Mouse (Mus musculus) spleen, adult 12 weeks (tissue): ENCODE measurements around the gene Cd160.

Experiments used
- DNase-seq: peaks from one replicate; pipeline ENCODE4 v3.0.0; 2022; ENCODE audit warnings: low spot score

The Cd160 gene

GRCm38 (mm10) chr3:96828984-96829383 lies at the start of gene Cd160, which contains the start of gene Pdzk1:
Gene Cd160, minus strand, starts transcription at chr3:96829351.
Gene Pdzk1, plus strand, starts transcription at chr3:96829284.
- no peak for DNase-seq

DNA sequence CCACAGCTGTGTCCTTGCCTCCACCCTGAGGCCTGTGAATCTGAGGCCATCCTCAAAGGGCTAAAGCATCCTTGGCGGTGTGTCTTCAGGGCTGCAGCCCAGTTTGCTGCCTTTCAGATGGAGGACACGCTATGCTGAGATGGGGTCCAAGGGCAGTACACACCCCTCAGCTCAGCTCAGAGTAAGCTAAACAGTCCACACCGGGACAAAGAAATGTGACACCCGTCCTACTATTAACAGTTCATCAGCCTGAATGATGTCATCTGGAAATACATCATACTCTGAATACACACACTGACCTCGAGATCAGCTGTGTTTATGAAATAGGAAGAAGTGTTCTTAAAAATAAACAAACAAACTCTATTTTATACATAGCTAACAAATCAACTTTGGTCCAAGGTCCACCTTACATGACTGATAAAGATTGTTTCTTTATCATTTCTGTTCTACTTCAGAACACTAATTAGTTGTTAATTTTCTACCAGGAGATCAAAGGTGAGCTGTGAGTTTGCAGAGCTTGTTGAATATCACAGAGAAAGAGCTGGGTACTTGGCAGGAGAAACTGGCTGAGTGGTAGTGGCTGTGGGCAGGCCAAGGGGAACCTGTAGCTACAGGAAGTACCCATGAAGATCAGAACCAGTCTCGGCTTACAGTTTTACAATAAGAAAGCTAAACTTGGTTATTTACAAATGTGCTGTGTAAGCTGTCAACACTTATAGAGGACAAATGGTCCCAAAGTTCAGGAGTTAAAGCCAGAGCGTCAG lies 45.8 kb upstream of the Cd160 start:
- DNase-seq: no peak

- DNase-seq: no peak
Observed at GRCm38 (mm10) chr3:96872501-96872900, 43.4 kb upstream of the Cd160 start.

GRCm38 (mm10) chr3:96871070-96871469 lies 41.9 kb upstream of the Cd160 start:
- no peak for DNase-seq

DNA sequence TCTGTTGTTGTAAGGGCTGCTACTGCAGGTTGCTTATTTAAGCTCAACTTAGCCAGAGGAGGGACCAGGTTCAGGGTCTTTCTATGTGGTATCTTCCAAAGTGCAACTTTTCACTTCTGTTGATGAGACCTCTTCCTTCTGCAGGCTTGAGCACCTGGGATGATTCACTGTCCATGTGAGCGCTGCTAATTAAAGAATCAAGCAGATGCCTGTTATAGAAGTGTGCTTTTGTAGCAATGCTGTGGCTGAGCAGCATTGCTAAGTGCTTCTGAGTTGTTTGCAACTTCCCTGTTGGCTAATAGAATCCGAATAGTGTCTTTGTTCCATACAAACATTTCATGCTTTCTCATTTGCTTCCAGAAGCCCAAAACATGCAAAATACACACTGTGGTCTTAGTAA lies 41.1 kb upstream of the Cd160 start:
- no peak for DNase-seq

GRCm38 (mm10) chr3:96869091-96869490 lies 39.9 kb upstream of the Cd160 start:
- DNase-seq: no peak

- DNase-seq: no peak
Observed at GRCm38 (mm10) chr3:96868566-96868965, 39.4 kb upstream of the Cd160 start.

DNA sequence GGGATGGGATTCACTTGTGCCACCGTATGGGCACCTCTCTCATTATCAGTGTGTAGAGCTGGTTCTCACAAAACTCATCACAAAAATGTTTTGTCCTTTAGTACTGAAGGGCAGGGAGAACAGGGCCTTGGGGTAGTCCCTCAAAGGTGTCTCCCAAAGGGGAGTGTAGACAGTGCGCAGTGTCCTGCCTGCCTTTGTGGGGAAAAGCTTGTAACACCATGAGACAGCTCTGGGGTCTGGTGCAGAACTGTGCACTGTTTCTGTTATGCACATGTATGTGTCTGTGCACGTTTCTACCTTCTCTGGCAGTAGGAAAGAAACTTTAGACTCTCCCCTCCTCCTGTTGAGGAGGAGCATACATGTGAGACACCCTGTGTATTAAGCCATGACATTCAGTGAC lies 38.7 kb upstream of the Cd160 start:
- DNase-seq: no peak

GRCm38 (mm10) chr3:96860498-96860897 lies 31.3 kb upstream of the Cd160 start:
- no peak for DNase-seq

DNA sequence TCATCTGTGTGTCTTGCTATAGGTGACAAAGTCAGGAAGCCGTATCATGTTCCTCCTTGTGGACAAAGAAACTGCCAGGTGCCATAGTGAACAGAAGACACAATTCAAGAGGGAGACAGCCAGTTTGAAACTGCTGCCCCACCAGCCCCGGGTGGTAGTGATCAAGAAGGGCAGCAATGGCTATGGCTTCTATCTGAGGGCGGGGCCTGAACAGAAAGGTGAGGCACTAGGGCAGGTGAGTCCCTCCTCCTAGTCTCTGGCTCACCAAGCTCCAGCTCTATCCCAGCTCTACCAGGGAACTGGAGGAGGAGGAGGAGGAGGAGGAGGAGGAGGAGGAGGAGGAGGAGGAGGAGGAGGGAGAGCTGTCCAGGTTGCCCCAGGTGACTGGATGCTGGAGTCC lies 26.7 kb upstream of the Cd160 start:
- no peak for DNase-seq

DNA sequence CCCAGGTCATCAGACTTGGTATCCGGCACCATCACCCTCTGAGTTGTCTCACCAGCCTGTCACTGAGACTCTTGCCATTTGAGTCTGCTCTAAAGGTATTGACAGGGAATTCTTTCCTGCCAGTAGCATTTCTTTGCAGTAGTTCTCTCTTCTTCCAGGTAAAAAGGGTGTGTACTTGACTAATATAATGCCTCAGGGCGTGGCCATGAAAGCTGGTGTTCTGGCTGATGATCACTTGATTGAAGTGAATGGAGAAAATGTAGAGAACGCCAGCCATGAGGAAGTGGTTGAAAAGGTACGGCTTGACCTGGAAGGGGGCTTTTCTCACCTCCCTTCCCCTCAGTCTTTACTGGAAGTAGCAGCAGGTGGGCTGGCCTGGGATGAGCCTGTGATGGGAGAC lies 25.2 kb upstream of the Cd160 start:
- no peak for DNase-seq

DNA sequence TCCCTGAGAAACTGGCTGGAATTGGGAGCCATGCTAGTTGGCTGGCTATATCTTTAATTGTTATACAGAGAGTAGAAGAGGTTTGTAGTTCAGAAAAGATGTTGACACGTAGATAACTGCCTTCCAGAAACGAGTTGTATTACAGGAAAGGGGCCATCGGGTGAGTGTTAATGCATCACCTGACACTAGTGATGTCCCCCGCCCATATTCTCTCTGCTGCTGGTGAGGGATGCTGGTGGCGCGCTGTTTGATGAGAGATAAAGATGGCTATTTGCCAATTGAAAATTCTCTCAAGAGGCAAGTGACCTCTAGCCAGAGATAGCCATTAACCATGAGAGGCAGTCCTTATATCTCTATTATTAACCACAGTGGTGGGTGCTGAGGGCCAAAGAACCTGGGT lies 23.4 kb upstream of the Cd160 start:
- DNase-seq: no peak

- no peak for DNase-seq
Observed at GRCm38 (mm10) chr3:96849168-96849727, 20.1 kb upstream of the Cd160 start.

DNA sequence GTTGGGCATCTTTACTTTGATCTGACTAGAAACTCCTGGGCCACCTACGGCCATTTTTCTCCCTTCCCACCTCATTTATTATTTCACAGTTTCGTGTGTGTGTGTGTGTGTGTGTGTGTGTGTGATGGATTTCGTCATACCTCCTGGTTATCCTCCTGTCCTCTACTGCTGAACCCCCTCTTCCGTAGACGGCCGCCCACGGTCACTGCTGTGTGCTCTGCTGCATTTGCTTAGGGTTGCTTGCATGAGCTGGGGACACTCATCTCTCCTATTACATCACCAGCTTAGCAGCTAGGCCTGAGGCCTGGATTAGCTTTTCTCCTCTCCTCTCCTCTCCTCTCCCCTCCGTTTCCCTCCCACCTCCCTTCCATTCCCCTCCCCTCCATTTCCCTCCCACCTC lies 19.3 kb upstream of the Cd160 start:
- no peak for DNase-seq

GRCm38 (mm10) chr3:96847661-96848060 lies 18.5 kb upstream of the Cd160 start:
- no peak for DNase-seq

DNA sequence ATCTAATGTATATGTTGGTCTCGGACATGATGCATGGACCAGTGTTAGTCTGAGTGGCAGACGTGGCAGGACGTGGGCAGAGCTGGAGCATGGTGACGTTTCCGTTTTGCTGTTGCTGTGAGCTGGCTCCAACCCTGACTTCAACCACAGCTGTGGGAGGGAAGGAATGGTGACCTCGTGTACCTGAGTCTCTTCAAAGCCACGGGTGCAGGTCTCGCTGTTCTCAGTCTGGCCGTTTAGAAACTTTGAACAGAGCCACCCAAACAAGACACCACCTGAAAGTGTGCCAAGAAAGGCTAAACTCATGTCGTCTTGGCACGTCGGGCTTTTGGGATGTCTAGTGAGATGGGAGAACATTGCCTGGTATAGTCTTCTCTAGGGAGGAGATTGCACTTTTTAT lies 17.8 kb upstream of the Cd160 start:
- DNase-seq: no peak

DNA sequence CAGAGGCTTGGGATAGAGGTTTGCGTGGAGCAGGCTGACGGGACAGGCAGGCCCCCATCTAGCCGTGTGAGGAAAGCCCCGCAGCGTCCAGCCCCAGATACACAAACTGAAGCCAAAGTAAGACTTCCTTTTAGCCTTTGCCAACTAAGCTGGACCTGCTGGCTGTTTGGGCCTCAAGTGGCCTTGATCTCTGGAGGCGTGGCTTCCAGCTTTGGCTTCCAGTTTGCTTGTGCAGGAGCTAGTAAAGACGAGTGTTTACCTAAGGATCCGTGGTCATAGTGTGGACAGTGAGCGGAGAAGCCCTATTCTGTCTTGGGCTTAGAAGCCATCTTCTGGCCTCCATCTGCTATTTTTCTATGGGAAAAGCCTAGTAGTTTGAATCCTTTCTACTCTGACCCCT lies 16.7 kb upstream of the Cd160 start:
- no peak for DNase-seq

DNA sequence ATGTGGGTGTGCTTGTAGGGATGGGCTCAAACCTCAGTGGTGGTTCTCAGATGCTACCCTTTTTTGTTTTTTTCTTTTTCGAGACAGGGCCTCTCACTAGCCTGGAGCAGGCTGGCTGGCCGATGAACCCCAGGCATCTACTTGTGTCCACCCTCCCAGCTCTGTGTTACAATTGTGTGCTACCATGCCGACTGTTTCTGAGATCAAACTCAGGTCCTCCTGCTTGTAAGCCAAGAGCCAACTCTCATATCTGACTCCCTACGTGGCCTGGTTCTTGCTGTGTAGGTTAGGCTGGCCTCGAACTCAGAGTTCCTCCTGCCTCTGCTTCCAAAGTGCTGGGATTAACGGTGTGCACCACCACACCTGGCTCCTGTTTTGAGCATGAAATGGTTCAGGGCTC lies 16.0 kb upstream of the Cd160 start:
- DNase-seq: no peak

DNA sequence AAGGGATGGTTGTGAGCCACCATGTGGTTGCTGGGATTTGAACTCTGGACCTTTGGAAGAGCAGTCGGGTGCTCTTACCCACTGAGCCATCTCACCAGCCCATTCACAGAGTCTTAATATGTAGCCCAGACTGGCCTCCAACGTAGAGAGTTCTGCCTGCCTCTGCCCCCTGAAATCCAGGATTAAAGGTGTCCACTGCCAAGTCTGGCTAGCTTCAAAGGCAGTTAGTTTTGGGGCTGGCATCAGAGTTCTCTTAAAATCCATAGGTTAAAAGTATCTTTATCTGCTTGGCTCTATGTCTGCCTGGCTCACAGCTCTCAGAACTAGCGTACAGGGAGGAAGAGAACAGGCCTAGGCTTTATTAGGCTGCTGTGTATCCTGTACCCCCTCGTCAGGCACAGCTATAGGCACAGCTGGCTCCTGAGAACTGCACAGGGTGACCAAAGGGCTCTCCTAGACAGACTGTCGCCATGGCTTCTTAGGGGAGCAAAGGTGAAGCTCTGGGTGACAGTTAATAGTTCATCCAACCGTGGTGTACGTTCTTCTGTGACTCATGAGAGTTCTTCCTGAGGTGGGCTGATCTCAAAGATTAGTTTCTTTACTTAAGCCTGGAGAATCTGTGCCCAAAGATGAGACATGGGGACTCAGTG lies 10.0 kb upstream of the Cd160 start:
- DNase-seq: no peak

DNA sequence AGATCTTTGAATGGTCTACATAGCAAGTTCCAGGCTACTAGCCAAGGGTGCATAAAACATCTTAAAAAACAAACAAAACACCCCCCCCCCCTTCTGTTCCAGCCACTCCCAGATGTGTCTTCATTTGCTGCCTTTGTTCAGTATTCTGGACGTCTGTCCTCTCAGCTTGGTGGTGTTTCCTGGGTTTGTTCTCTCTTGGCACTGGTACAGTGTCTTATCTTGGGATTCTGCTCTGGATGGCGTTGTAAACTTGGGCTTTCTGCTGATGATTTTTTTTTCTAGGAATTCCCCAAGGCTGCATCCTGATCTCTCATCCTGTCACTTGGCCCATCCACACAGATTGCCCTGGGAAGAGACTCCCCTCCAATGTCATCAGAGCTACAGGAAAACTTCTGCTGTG lies 7.3 kb upstream of the Cd160 start:
- no peak for DNase-seq

- no peak for DNase-seq
Observed at GRCm38 (mm10) chr3:96834587-96835348, 5.6 kb upstream of the Cd160 start.

- DNase-seq: no peak
Observed at GRCm38 (mm10) chr3:96832930-96833329, 3.8 kb upstream of the Cd160 start.

DNA sequence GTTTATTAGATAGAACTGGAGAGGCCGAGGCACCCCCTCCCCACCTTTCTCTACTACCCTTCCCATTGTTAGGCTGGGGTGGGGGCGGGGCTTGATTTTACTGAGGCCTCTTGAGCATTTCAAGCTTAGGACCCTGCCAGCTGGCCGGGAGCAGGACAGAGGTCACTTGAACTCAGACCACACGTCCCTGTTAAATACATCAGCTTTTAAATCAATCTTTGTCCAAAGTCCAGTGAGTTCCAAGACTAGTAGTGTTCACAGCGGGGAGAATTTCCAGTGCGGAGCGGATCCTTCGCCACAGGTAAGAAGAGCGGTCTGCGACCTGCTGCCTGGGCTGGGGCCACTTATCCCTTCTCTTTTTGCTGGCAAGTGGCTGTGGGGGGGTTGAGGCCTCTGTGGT lies 705 bp upstream of the Cd160 start:
- DNase-seq: no peak
